Mouse (Mus musculus): ENCODE measurements around the gene Frmd4a. TPM values are rescaled to one million over a fixed set of nuclear protein-coding genes. Genes with fewer than 3 reads are reported as not detected.

The Frmd4a gene
- total and polyA plus RNA-seq, 2 experiments from 2014 or later, result 40.7 to 55.8 TPM

DNA sequence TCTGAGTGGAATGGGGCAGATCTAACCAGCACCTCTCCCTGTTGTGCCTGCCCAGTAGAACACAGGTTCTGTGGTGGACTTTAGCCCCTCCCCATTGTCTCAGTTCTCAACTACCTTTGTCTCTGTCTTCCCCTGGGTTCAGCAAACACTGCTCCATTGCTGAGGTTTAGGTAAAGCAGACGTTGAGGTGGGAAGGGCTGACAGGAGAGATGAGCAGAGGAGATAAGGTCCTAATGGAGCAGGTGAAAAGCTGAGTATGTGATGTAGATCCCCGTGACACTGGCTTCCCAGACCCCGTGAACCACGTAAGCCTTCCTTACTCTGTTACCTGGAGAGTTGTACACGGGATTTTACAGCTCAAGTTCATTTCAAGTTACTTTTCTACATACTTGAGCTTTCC lies 545.3 kb downstream of the Frmd4a start:
- no peak overlapping the region for H3K9ac ChIP-seq (replicated peaks; ENCODE audit: low read length)
- DNase-seq (ENCODE audit: low spot score) (no peak), ATAC-seq (no peak)
- H3K4me3 ChIP-seq (ENCODE audit: low read length), result no peak overlapping the region
- peaks cover 21% of the 10 kb centered on the region for H3K4me1 ChIP-seq (ENCODE audit: insufficient read depth, low read length)
- H3K9me3 ChIP-seq (ENCODE audit: low read length), result no peaks in the 10 kb centered on the region
- H3K4me2 ChIP-seq (ENCODE audit: low read depth, low read length), result no peak overlapping the region
- no peak overlapping the region for H3K27ac ChIP-seq
- WGBS, result 64% methylated on average over 5 of the region's 5 CpGs
- no peaks in the 10 kb centered on the region for H3K27me3 ChIP-seq (ENCODE audit: insufficient read depth, low read length)
- TF ChIP-seq CTCF (IDR thresholded peaks at IDR 0.05; ENCODE audit: low read depth), result no peak
- H3K36me3 ChIP-seq (ENCODE audit: insufficient read depth, low read length), result peaks cover 12% of the 10 kb centered on the region; the same call in 1 of the 2 replicates

GRCm38 (mm10) chr2:4563322-4563721 lies 545.8 kb downstream of the Frmd4a start:
- H3K9ac ChIP-seq (replicated peaks; ENCODE audit: low read length), result no peak overlapping the region
- WGBS, result 67% methylated on average over 1 of the region's 1 CpGs
- no peak for TF ChIP-seq CTCF (IDR thresholded peaks at IDR 0.05; ENCODE audit: low read depth)
- ATAC-seq, result no peak
- no peaks in the 10 kb centered on the region for H3K9me3 ChIP-seq (ENCODE audit: low read length)
- peaks cover 12% of the 10 kb centered on the region; the same call in 1 of the 2 replicates for H3K36me3 ChIP-seq (ENCODE audit: insufficient read depth, low read length)
- H3K27me3 ChIP-seq (ENCODE audit: insufficient read depth, low read length), result no peaks in the 10 kb centered on the region
- DNase-seq (ENCODE audit: low spot score), result no peak
- peaks cover 16% of the 10 kb centered on the region for H3K4me1 ChIP-seq (ENCODE audit: insufficient read depth, low read length)
- no peak overlapping the region for H3K4me3 ChIP-seq (ENCODE audit: low read length)
- no peak overlapping the region for H3K27ac ChIP-seq
- H3K4me2 ChIP-seq (ENCODE audit: low read depth, low read length), result no peak overlapping the region

- DNase-seq (ENCODE audit: low spot score) (no peak), ATAC-seq (no peak)
- TF ChIP-seq CTCF (IDR thresholded peaks at IDR 0.05; ENCODE audit: low read depth), result no peak
- Histone ChIP-seq H3K4me3 (ENCODE audit: low read length) (no peak overlapping the region), H3K27ac (no peak overlapping the region), H3K9ac (replicated peaks; ENCODE audit: low read length) (no peak overlapping the region), H3K4me1 (ENCODE audit: insufficient read depth, low read length) (peaks cover 2% of the 10 kb centered on the region), H3K27me3 (ENCODE audit: insufficient read depth, low read length) (no peaks in the 10 kb centered on the region), H3K36me3 (ENCODE audit: insufficient read depth, low read length) (peaks cover 12% of the 10 kb centered on the region; the same call in 1 of the 2 replicates), H3K9me3 (ENCODE audit: low read length) (no peaks in the 10 kb centered on the region), H3K4me2 (ENCODE audit: low read depth, low read length) (no peak overlapping the region)
- WGBS, result 89% methylated on average over 4 of the region's 4 CpGs
Measured at GRCm38 (mm10) chr2:4566260-4566955, 548.9 kb downstream of the Frmd4a start.

GRCm38 (mm10) chr2:4566956-4567680 lies 549.6 kb downstream of the Frmd4a start:
- no peak for TF ChIP-seq CTCF (IDR thresholded peaks at IDR 0.05; ENCODE audit: low read depth)
- Histone ChIP-seq H3K27ac (no peak overlapping the region), H3K9ac (replicated peaks; ENCODE audit: low read length) (no peak overlapping the region), H3K9me3 (ENCODE audit: low read length) (no peaks in the 10 kb centered on the region), H3K4me1 (ENCODE audit: insufficient read depth, low read length) (no peaks in the 10 kb centered on the region), H3K36me3 (ENCODE audit: insufficient read depth, low read length) (peaks cover 12% of the 10 kb centered on the region; the same call in 1 of the 2 replicates), H3K4me2 (ENCODE audit: low read depth, low read length) (no peak overlapping the region), H3K27me3 (ENCODE audit: insufficient read depth, low read length) (no peaks in the 10 kb centered on the region), H3K4me3 (ENCODE audit: low read length) (no peak overlapping the region)
- no peak for DNase-seq (ENCODE audit: low spot score)
- no peak for ATAC-seq
- 93% methylated on average over 9 of the region's 9 CpGs for WGBS

GRCm38 (mm10) chr2:4568967-4569366 lies 551.5 kb downstream of the Frmd4a start:
- no peaks in the 10 kb centered on the region for H3K4me1 ChIP-seq (ENCODE audit: insufficient read depth, low read length)
- H3K27me3 ChIP-seq (ENCODE audit: insufficient read depth, low read length), result no peaks in the 10 kb centered on the region
- no peak for TF ChIP-seq CTCF (IDR thresholded peaks at IDR 0.05; ENCODE audit: low read depth)
- no peaks in the 10 kb centered on the region for H3K9me3 ChIP-seq (ENCODE audit: low read length)
- H3K9ac ChIP-seq (replicated peaks; ENCODE audit: low read length), result no peak overlapping the region
- H3K4me2 ChIP-seq (ENCODE audit: low read depth, low read length), result no peak overlapping the region
- WGBS, result 51% methylated on average over 5 of the region's 5 CpGs
- H3K4me3 ChIP-seq (ENCODE audit: low read length), result no peak overlapping the region
- DNase-seq (ENCODE audit: low spot score), result no peak
- peak; percentile 68 for ATAC-seq
- no peak overlapping the region for H3K27ac ChIP-seq
- peaks cover 30% of the 10 kb centered on the region for H3K36me3 ChIP-seq (ENCODE audit: insufficient read depth, low read length)

- Histone ChIP-seq H3K9me3 (ENCODE audit: low read length) (no peaks in the 10 kb centered on the region), H3K27ac (peak overlapping the region; percentile 48; the same call in 1 of the 2 replicates), H3K9ac (replicated peaks; ENCODE audit: low read length) (no peak overlapping the region), H3K4me3 (ENCODE audit: low read length) (no peak overlapping the region), H3K4me1 (ENCODE audit: insufficient read depth, low read length) (no peaks in the 10 kb centered on the region), H3K36me3 (ENCODE audit: insufficient read depth, low read length) (peaks cover 44% of the 10 kb centered on the region), H3K4me2 (ENCODE audit: low read depth, low read length) (no peak overlapping the region), H3K27me3 (ENCODE audit: insufficient read depth, low read length) (no peaks in the 10 kb centered on the region)
- no peak for TF ChIP-seq CTCF (IDR thresholded peaks at IDR 0.05; ENCODE audit: low read depth)
- 77% methylated on average over 10 of the region's 10 CpGs for WGBS
- DNase-seq (ENCODE audit: low spot score) (no peak), ATAC-seq (no peak)
Measured at GRCm38 (mm10) chr2:4570186-4570861, 552.8 kb downstream of the Frmd4a start.

All from hindbrain, postnatal 0 days (tissue).